Mouse (Mus musculus) megakaryocyte, embryonic 14.5 days (primary cell): ENCODE results near the gene Trim54. TPM values are rescaled to one million over a fixed set of nuclear protein-coding genes. Genes with fewer than 3 reads are reported as not detected.

Source experiments
- H3K27me3 ChIP-seq: replicated peaks from 2 replicates; pipeline ENCODE3; 2012; ENCODE audit warnings: inconsistent platforms
- H3K36me3 ChIP-seq: replicated peaks from 2 replicates; pipeline ENCODE3; 2012; ENCODE audit warnings: low read length, inconsistent platforms, mixed read lengths
- H3K4me1 ChIP-seq: 2 replicates; pipeline ENCODE4 v1.6.1; 2012; ENCODE audit warnings: inconsistent platforms
- H3K4me3 ChIP-seq: replicated peaks from 2 replicates; pipeline ENCODE3; 2012; ENCODE audit warnings: moderate library complexity, mild to moderate bottlenecking, inconsistent platforms
- H3K9me3 ChIP-seq: 2 replicates; pipeline ENCODE4 v1.6.1; 2012; ENCODE audit warnings: inconsistent platforms
- FLI1 ChIP-seq: IDR thresholded peaks from 2 replicates; pipeline ENCODE4 v1.6.1; 2012; ENCODE audit warnings: low read length, inconsistent platforms, mixed read lengths
- GATA1 ChIP-seq: IDR thresholded peaks from 3 replicates; pipeline ENCODE4 v1.6.1; 2012; ENCODE audit warnings: mixed read lengths, low read length, inconsistent platforms, borderline replicate concordance
- polyA plus RNA-seq: library from polyadenylated mRNA; stranded (reverse); fragments of >175 nt; gene quantifications from 2 replicates; pipeline ENCODE4 v1.2.3, GENCODE M21; 2012; ENCODE audit warnings: low replicate concordance; ENCODE audit not compliant: insufficient read depth

The Trim54 gene
- polyA plus RNA-seq, 1 experiment: not detected

GRCm38 (mm10) chr5:31095711-31096480, 20.6 kb upstream of the Trim54 start:
- H3K4me3 ChIP-seq: peak overlapping the region; percentile 87
- TF ChIP-seq FLI1 (no peak), GATA1 (no peak)
- peaks cover 38% of the 10 kb centered on the region for H3K4me1 ChIP-seq
- H3K36me3 ChIP-seq: no peaks in the 10 kb centered on the region
- peaks cover 5% of the 10 kb centered on the region for H3K9me3 ChIP-seq
- peaks cover 90% of the 10 kb centered on the region for H3K27me3 ChIP-seq

GRCm38 (mm10) chr5:31105814-31106335, 10.6 kb upstream of the Trim54 start, which contains the start of gene Dnajc5g:
Gene Dnajc5g, plus strand, starts transcription at chr5:31106285.
- Histone ChIP-seq H3K4me1 (0 out of 2 replicates have a peak, but pooled peaks cover 3% of the 10 kb centered on the region), H3K9me3 (no peaks in the 10 kb centered on the region), H3K4me3 (no peak within 1 kb of the TSS), H3K36me3 (no peaks in the 10 kb centered on the region), H3K27me3 (peaks cover 60% of the 10 kb centered on the region)
- no peak for TF ChIP-seq FLI1
- TF ChIP-seq GATA1: no peak

- H3K4me3 ChIP-seq: no peak within 1 kb of the TSS
- H3K36me3 ChIP-seq: no peaks in the 10 kb centered on the region
- H3K4me1 ChIP-seq: 0 out of 2 replicates have a peak, but pooled peaks cover 3% of the 10 kb centered on the region
- 0 out of 2 replicates have a peak, but pooled peaks cover 3% of the 10 kb centered on the region for H3K9me3 ChIP-seq
- peaks cover 56% of the 10 kb centered on the region for H3K27me3 ChIP-seq
- TF ChIP-seq GATA1: no peak
- no peak for TF ChIP-seq FLI1
Measured at GRCm38 (mm10) chr5:31108000-31108490, 8.5 kb upstream of the Trim54 start, which contains the start of gene Slc30a3. Gene Slc30a3, minus strand, starts transcription at chr5:31108237.

- H3K27me3 ChIP-seq: peaks cover 43% of the 10 kb centered on the region
Measured at GRCm38 (mm10) chr5:31110781-31111180, 5.7 kb upstream of the Trim54 start.

GRCm38 (mm10) chr5:31116912-31117311, 400 bp downstream of the Trim54 start:
- no peak for TF ChIP-seq FLI1
- TF ChIP-seq GATA1: no peak
- no peak overlapping the region for H3K4me3 ChIP-seq
- peaks cover 11% of the 10 kb centered on the region; the same call in 1 of the 2 replicates for H3K9me3 ChIP-seq
- peaks cover 37% of the 10 kb centered on the region for H3K27me3 ChIP-seq
- no peaks in the 10 kb centered on the region for H3K36me3 ChIP-seq
- peaks cover 9% of the 10 kb centered on the region for H3K4me1 ChIP-seq

More at GRCm38 (mm10) chr5:31110781-31111180, 5.7 kb upstream of the Trim54 start:
- Histone ChIP-seq H3K9me3 (peaks cover 11% of the 10 kb centered on the region; the same call in 1 of the 2 replicates), H3K4me1 (0 out of 2 replicates have a peak, but pooled peaks cover 3% of the 10 kb centered on the region), H3K4me3 (no peak overlapping the region), H3K36me3 (no peaks in the 10 kb centered on the region)
- TF ChIP-seq FLI1 (no peak), GATA1 (no peak)

GRCm38 (mm10) chr5:31121111-31121510, 4.6 kb downstream of the Trim54 start:
- no peak for TF ChIP-seq GATA1
- TF ChIP-seq FLI1: no peak

GRCm38 (mm10) chr5:31123481-31123880, 7.0 kb downstream of the Trim54 start:
- TF ChIP-seq FLI1 (no peak), GATA1 (no peak)

More at GRCm38 (mm10) chr5:31121111-31121510, 4.6 kb downstream of the Trim54 start:
- Histone ChIP-seq H3K36me3 (no peaks in the 10 kb centered on the region), H3K9me3 (no peaks in the 10 kb centered on the region), H3K4me3 (no peak overlapping the region), H3K4me1 (peaks cover 9% of the 10 kb centered on the region), H3K27me3 (peaks cover 42% of the 10 kb centered on the region)

GRCm38 (mm10) chr5:31126050-31126449, 9.5 kb downstream of the Trim54 start:
- peaks cover 55% of the 10 kb centered on the region for H3K27me3 ChIP-seq
- H3K9me3 ChIP-seq: peaks cover 4% of the 10 kb centered on the region
- no peaks in the 10 kb centered on the region for H3K4me1 ChIP-seq
- H3K4me3 ChIP-seq: no peak overlapping the region
- H3K36me3 ChIP-seq: no peaks in the 10 kb centered on the region
- TF ChIP-seq FLI1: no peak
- no peak for TF ChIP-seq GATA1

More at GRCm38 (mm10) chr5:31123481-31123880, 7.0 kb downstream of the Trim54 start:
- Histone ChIP-seq H3K27me3 (peaks cover 44% of the 10 kb centered on the region), H3K9me3 (no peaks in the 10 kb centered on the region), H3K4me1 (no peaks in the 10 kb centered on the region), H3K4me3 (no peak overlapping the region), H3K36me3 (no peaks in the 10 kb centered on the region)

- no peak for TF ChIP-seq FLI1
- no peak for TF ChIP-seq GATA1
- peaks cover under 1% of the 10 kb centered on the region; the same call in 1 of the 2 replicates for H3K9me3 ChIP-seq
- H3K36me3 ChIP-seq: peaks cover 8% of the 10 kb centered on the region
- peaks cover 68% of the 10 kb centered on the region for H3K27me3 ChIP-seq
- peak overlapping the region; percentile 16 for H3K4me3 ChIP-seq
- peaks cover 39% of the 10 kb centered on the region for H3K4me1 ChIP-seq
Measured at GRCm38 (mm10) chr5:31136730-31137424, 20.4 kb downstream of the Trim54 start.
